ENCODE assay signal across 18 mouse cellular contexts in genomic region chr11:3396562-3396961, GRCm38 (mm10). TPM values are rescaled to one million over a fixed set of nuclear protein-coding genes. Genes with fewer than 3 reads are reported as not detected.
DNase-seq lines count a peak whose midpoint lies in the region; ATAC-seq and TF ChIP-seq lines count a peak whose summit lies in the region.
"Had no signal": no experiment of that assay in that cellular context is flagged by ENCODE, and none has a peak within 500 bp of the region (broad histone marks: within the 10 kb centered on the region; RNA-seq: fewer than 3 reads in every experiment).

No protein-coding gene starts in this region.

- peak; percentile 20 for DNase-seq in embryo, embryonic 10 days (ENCODE audit: low spot score)
- no peak for DNase-seq in embryo, embryonic 11 days
- peak; percentile 32 for DNase-seq in right cerebral cortex, adult 18-20 months
- no peak for DNase-seq in right cerebral cortex, postnatal 14 days
- peak; percentile 62 for DNase-seq in hindbrain, postnatal 0 days (ENCODE audit: low spot score)
- DNase-seq in heart, adult 18-20 months: no peak
- no peak for DNase-seq in cerebellum, adult 9-10 months
- DNase-seq: cerebellum, postnatal 25 days; gastrocnemius, adult 2 months; lung, embryonic 14.5 days; thymus, postnatal 25 days had no signal

- 24% methylated on average over 8 of the region's 8 CpGs for WGBS in hindbrain, postnatal 0 days
- 22% methylated on average over 8 of the region's 8 CpGs for WGBS in neural tube, embryonic 15.5 days

- peak; percentile 82 for ATAC-seq in hindbrain, postnatal 0 days
- ATAC-seq in neural tube, embryonic 15.5 days (ENCODE audit: low FRiP score): peak; percentile 71; the same call in 1 of the 2 replicates
- ATAC-seq: activated CD4-positive, CD25-positive, alpha-beta regulatory T cell, adult 4 months; intestine, embryonic 15.5 days had no signal

- no peaks in the 10 kb centered on the region for H3K27me3 ChIP-seq in hindbrain, postnatal 0 days (ENCODE audit: insufficient read depth, low read length)
- H3K27me3 ChIP-seq in neural tube, embryonic 15.5 days (replicated peaks): no peaks in the 10 kb centered on the region
- H3K27me3 ChIP-seq: embryonic facial prominence, embryonic 15.5 days; heart, embryonic 13.5 days; intestine, embryonic 15.5 days; limb, embryonic 12.5 days; stomach, embryonic 15.5 days had no signal

- peak overlapping the region; percentile 73 for H3K27ac ChIP-seq in hindbrain, postnatal 0 days
- peak overlapping the region; percentile 66 for H3K27ac ChIP-seq in neural tube, embryonic 15.5 days (replicated peaks)
- H3K27ac ChIP-seq: embryonic facial prominence, embryonic 15.5 days; gastrocnemius, adult 2 months; heart, embryonic 13.5 days; intestine, embryonic 15.5 days; limb, embryonic 12.5 days; stomach, embryonic 15.5 days had no signal

- 0 out of 2 replicates have a peak, but pooled peaks cover 4% of the 10 kb centered on the region for H3K4me1 ChIP-seq in hindbrain, postnatal 0 days (ENCODE audit: insufficient read depth, low read length)
- H3K4me1 ChIP-seq in neural tube, embryonic 15.5 days: peaks cover 10% of the 10 kb centered on the region; the same call in 1 of the 2 replicates

- no peaks in the 10 kb centered on the region for H3K9me3 ChIP-seq in hindbrain, postnatal 0 days (ENCODE audit: low read length)
- H3K9me3 ChIP-seq in neural tube, embryonic 15.5 days (replicated peaks): no peaks in the 10 kb centered on the region
- H3K9me3 ChIP-seq: embryonic facial prominence, embryonic 15.5 days; heart, embryonic 13.5 days; intestine, embryonic 15.5 days; limb, embryonic 12.5 days; stomach, embryonic 15.5 days had no signal

- H3K4me3 ChIP-seq in hindbrain, postnatal 0 days (ENCODE audit: low read length): no peak overlapping the region
- H3K4me3 ChIP-seq in neural tube, embryonic 15.5 days (replicated peaks): no peak overlapping the region
- H3K4me3 ChIP-seq: embryonic facial prominence, embryonic 15.5 days; gastrocnemius, adult 2 months; heart, embryonic 13.5 days; intestine, embryonic 15.5 days; limb, embryonic 12.5 days; stomach, embryonic 15.5 days had no signal

- TF ChIP-seq CTCF in hindbrain, postnatal 0 days (IDR thresholded peaks at IDR 0.05; ENCODE audit: low read depth): no peak

- no peak overlapping the region for H3K4me2 ChIP-seq in hindbrain, postnatal 0 days (ENCODE audit: low read depth, low read length)
- no peak overlapping the region for H3K4me2 ChIP-seq in neural tube, embryonic 15.5 days
- H3K4me2 ChIP-seq: embryonic facial prominence, embryonic 15.5 days; heart, embryonic 13.5 days; intestine, embryonic 15.5 days; limb, embryonic 12.5 days; lung, embryonic 14.5 days; stomach, embryonic 15.5 days had no signal

- 0 out of 2 replicates have a peak overlapping the region, but pooled peaks have one; percentile 13 for H3K9ac ChIP-seq in hindbrain, postnatal 0 days (replicated peaks; ENCODE audit: low read length)
- H3K9ac ChIP-seq in neural tube, embryonic 15.5 days (replicated peaks): no peak overlapping the region
- H3K9ac ChIP-seq: embryonic facial prominence, embryonic 15.5 days; heart, embryonic 13.5 days; intestine, embryonic 15.5 days; limb, embryonic 12.5 days; lung, embryonic 14.5 days; stomach, embryonic 15.5 days had no signal

- H3K36me3 ChIP-seq in hindbrain, postnatal 0 days (ENCODE audit: insufficient read depth, low read length): no peaks in the 10 kb centered on the region
- no peaks in the 10 kb centered on the region for H3K36me3 ChIP-seq in neural tube, embryonic 15.5 days
- H3K36me3 ChIP-seq: embryonic facial prominence, embryonic 15.5 days; intestine, embryonic 15.5 days; stomach, embryonic 15.5 days had no signal

RNA-seq across cellular contexts. Expression of gene Limk2, which starts 12.4 kb away (rescaled TPM):
- 206 and 235 TPM in 2 replicates for total RNA-seq in hindbrain, postnatal 0 days (2014; rRNA removed)
- polyA plus RNA-seq in hindbrain, postnatal 0 days (2015; fragmentation: Nextera tagmentation; extraction: Ambion mirVana): 110 and 113 TPM in 2 replicates
- 141 and 158 TPM in 2 replicates for polyA plus RNA-seq in neural tube, embryonic 15.5 days (2015; fragmentation: Nextera tagmentation; extraction: Ambion mirVana)
- 10 to 100 TPM; 15.1 to 17.0 TPM for total RNA-seq in heart, adult 18-20 months (2021)

RNA-seq across cellular contexts. Expression of gene Rnf185, which starts 55.6 kb away (rescaled TPM):
- 36.1 and 40.2 TPM in 2 replicates for total RNA-seq in hindbrain, postnatal 0 days (2014; rRNA removed)
- 31.4 and 36.6 TPM in 2 replicates for polyA plus RNA-seq in hindbrain, postnatal 0 days (2015; fragmentation: Nextera tagmentation; extraction: Ambion mirVana)
- 36.4 and 39.5 TPM in 2 replicates for polyA plus RNA-seq in neural tube, embryonic 15.5 days (2015; fragmentation: Nextera tagmentation; extraction: Ambion mirVana)
- total RNA-seq in heart, adult 18-20 months (2021): 10 to 100 TPM; 20.2 to 23.1 TPM

Comparison
In these comparisons a context has a peak if more than half of its experiments do, and no peak if none do; other contexts are left out.
1. DNase-seq: peak in embryo, embryonic 10 days (single experiment), right cerebral cortex, adult 18-20 months (single experiment) and hindbrain, postnatal 0 days (single experiment); none in embryo, embryonic 11 days (single experiment), right cerebral cortex, postnatal 14 days (single experiment), heart, adult 18-20 months (0 of 2) and cerebellum, adult 9-10 months (single experiment).
2. RNA of gene Limk2, which starts 12.4 kb away (total RNA-seq): 206 to 235 TPM in hindbrain, postnatal 0 days; 15.1 to 17.0 TPM in heart, adult 18-20 months; every median in the first group is over 10 times any median in the second.